Mouse (Mus musculus) hindbrain, embryonic 16.5 days (tissue): Measurements from ENCODE around the gene Clic5. TPM values are rescaled to one million over a fixed set of nuclear protein-coding genes. Genes with fewer than 3 reads are reported as not detected.

Source experiments
- ATAC-seq: fragments of 200-750 bp; cut with Nextera tagmentation; 2 replicates; pipeline ENCODE4 v1.8.0; 2017; ENCODE audit warnings: moderate TSS enrichment, moderate library complexity
- H3K27ac ChIP-seq: fragments of 300-500 bp; sonication (generic); 2 replicates; pipeline ENCODE4 v1.5.1; 2014; ENCODE audit warnings: low read depth, mild to moderate bottlenecking, control low read depth, low read length, moderate library complexity
- H3K27me3 ChIP-seq: fragments of 300-500 bp; sonication (generic); replicated peaks from 2 replicates; pipeline ENCODE4 v1.6.1; 2014; ENCODE audit warnings: low read length; ENCODE audit not compliant: control insufficient read depth, insufficient read depth
- H3K36me3 ChIP-seq: fragments of 300-500 bp; sonication (generic); 2 replicates; pipeline ENCODE4 v1.6.1; 2014; ENCODE audit warnings: mild to moderate bottlenecking, low read length, moderate library complexity, mixed read lengths; ENCODE audit not compliant: control insufficient read depth, insufficient read depth
- H3K4me1 ChIP-seq: fragments of 300-500 bp; sonication (generic); 2 replicates; pipeline ENCODE4 v1.6.1; 2014; ENCODE audit warnings: low read depth, low read length; ENCODE audit not compliant: control insufficient read depth, insufficient read depth
- H3K4me2 ChIP-seq: fragments of 300-500 bp; sonication (generic); 2 replicates; pipeline ENCODE4 v1.6.1; 2014; ENCODE audit warnings: mild to moderate bottlenecking, low read length, control low read depth, moderate library complexity
- H3K4me3 ChIP-seq: fragments of 300-500 bp; sonication (generic); 2 replicates; pipeline ENCODE4 v1.5.1; 2014; ENCODE audit warnings: mild to moderate bottlenecking, low read length, control low read depth, moderate library complexity
- H3K9ac ChIP-seq: fragments of 300-500 bp; sonication (generic); 2 replicates; pipeline ENCODE4 v1.6.1; 2014; ENCODE audit warnings: low read depth, mild to moderate bottlenecking, control low read depth, low read length, moderate library complexity
- H3K9me3 ChIP-seq: fragments of 300-500 bp; sonication (generic); 2 replicates; pipeline ENCODE4 v1.6.1; 2014; ENCODE audit warnings: mild to moderate bottlenecking, low read length, moderate library complexity; ENCODE audit not compliant: control insufficient read depth
- WGBS: fragments of 180-500 bp; shearing (Covaris S2); extraction: QIAGEN DNeasy Blood & Tissue Kit; methylation state at CpG from one replicate; pipeline ENCODE4 v1.1.7; 2014; 5-methylcytosine and 5-hydroxymethylcytosine counted together
- polyA plus RNA-seq: library from polyadenylated mRNA; unstranded; fragments of >200 nt; fragmentation: Nextera tagmentation; extraction: Ambion mirVana; gene quantifications from 2 replicates; pipeline ENCODE4 v1.2.1, GENCODE M21; 2015

Gene Clic5
- polyA plus RNA-seq, 1 experiment from 2014 or later: 0.43 TPM

DNA sequence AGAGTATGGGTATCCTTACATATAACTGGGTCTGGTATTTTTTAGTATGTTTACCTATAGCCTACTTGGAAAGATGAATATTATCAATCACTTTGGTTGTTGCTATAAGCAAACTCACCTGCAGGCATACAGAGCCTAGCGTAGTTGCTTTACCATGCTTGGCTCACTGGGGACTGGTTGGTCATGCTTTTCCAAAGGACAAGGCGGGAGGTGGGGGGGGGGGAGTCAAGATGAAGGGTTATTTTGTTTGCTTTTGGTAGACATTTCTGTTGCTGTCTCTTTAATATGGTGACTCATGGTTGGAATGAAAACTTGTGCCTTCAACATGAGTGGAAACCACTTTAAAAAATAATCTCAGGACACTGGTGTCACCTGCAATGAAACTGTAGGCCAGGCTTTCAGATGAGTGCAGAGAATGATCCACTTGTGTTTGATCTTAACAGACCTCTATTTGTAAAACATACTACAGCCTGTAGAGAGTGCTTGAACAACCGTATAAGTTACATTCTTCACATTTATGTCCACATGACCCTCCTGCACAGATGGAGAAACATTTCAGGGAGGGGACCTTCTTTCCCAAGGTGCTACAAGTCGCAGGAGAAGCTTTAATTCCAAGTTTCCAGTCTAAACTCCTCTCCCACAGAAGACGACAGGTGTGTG, 24.7 kb downstream of the Clic5 start:
- 89% methylated on average over 5 of the region's 5 CpGs for WGBS
- H3K4me2 ChIP-seq: no peak overlapping the region
- no peaks in the 10 kb centered on the region for H3K4me1 ChIP-seq

DNA sequence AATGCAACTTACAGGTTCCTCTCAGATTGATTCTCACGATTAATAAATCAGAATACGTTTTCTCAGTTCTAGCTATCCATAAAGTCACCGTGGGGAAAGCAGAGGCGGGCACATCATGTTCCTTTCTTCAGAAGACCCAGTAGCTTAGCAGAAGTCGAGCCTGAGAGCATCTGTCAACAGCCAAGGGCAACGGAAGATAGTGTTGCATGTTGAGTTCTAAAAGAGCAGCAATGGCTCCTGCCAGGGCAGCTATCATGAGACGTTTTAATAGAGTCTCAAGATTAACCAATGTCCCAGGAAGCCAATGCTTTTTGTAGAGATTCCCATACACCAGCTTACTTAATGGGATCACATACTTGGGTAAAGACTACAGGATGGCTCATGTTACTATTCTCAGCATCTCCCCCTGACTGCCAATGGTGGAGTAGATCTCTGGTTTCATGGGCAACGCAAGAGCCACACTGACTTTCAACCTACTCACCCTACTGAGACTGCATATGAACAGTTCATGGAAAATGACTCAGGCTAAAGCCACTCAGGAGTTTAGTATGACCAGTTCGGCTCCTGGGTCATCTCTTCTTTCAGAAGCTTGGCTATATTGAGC, 26.9 kb downstream of the Clic5 start:
- Histone ChIP-seq H3K4me2 (no peak overlapping the region), H3K4me1 (no peaks in the 10 kb centered on the region), H3K4me3 (no peak overlapping the region), H3K36me3 (no peaks in the 10 kb centered on the region), H3K27ac (no peak overlapping the region), H3K27me3 (no peaks in the 10 kb centered on the region), H3K9me3 (no peaks in the 10 kb centered on the region), H3K9ac (no peak overlapping the region)
- WGBS: 90% methylated on average over 9 of the region's 9 CpGs
- no peak for ATAC-seq

More for the DNA sequence above, 24.7 kb downstream of the Clic5 start:
- Histone ChIP-seq H3K9me3 (no peaks in the 10 kb centered on the region), H3K27me3 (no peaks in the 10 kb centered on the region), H3K9ac (no peak overlapping the region), H3K27ac (no peak overlapping the region), H3K4me3 (no peak overlapping the region), H3K36me3 (no peaks in the 10 kb centered on the region)
- no peak for ATAC-seq

DNA sequence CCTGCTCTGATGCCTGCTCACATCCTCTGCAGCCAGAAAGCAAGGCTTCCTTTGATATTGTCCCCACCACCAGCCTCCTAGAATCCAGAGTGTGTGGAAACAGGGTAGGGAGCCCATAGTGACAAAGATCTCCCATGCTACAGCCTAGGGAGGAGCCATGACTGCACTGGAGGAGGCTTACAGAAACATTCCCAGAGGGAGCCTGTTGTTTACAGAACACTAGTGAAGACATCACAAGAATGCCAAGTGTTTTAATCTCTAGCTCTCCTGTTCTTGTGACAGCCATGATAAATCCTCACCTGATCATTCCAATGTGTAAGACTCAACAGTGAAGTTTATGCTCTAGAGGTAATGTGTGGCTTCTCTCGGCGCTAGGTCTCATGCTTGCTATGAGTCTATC, 28.8 kb downstream of the Clic5 start:
- no peaks in the 10 kb centered on the region for H3K9me3 ChIP-seq
- 90% methylated on average over 2 of the region's 2 CpGs for WGBS
- H3K4me3 ChIP-seq: no peak overlapping the region
- no peak for ATAC-seq
- no peaks in the 10 kb centered on the region for H3K4me1 ChIP-seq
- no peak overlapping the region for H3K27ac ChIP-seq
- H3K9ac ChIP-seq: no peak overlapping the region
- H3K4me2 ChIP-seq: no peak overlapping the region
- H3K27me3 ChIP-seq: no peaks in the 10 kb centered on the region
- H3K36me3 ChIP-seq: no peaks in the 10 kb centered on the region

DNA sequence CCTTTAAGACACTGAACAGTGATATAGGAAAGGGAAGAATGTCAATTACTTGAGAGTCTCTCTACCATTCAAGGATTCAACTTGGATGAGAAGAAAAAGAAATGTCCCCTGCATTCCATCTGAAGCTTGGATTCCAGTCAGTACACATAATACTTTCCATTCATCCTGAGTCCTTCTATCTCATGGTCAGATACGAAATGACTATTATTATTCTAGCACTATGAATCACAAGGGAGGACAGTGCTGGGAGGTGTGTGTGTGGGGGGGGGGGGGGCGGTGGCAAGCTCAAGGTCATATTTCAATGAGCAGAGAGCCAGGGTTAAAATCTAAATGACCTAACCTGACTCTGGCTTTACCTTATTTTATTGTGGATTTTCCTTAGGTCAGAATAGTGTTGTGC, 31.6 kb downstream of the Clic5 start:
- Histone ChIP-seq H3K9me3 (no peaks in the 10 kb centered on the region), H3K27me3 (no peaks in the 10 kb centered on the region), H3K9ac (no peak overlapping the region), H3K4me2 (no peak overlapping the region), H3K36me3 (no peaks in the 10 kb centered on the region), H3K4me1 (no peaks in the 10 kb centered on the region), H3K4me3 (no peak overlapping the region), H3K27ac (no peak overlapping the region)
- ATAC-seq: no peak
- WGBS: 85% methylated on average over 2 of the region's 2 CpGs

DNA sequence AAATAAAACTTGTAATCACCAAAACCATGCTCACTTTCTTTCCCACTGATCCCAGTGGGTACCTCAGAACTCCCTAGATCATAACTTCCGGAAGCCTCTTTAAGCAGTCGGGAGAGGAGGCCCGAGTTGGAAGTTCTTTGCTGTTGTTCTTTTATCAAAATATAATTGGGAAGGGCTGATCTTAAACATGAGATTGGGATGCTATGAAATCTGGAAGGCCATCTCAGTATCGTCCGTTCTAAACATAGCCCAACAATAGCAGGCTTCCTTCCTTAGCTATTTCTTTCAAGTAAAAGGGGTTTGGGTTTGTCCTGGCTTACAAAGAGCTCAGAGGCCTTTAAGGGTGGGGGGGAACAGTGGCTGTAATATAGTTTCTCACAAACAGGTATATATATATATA, 40.0 kb downstream of the Clic5 start:
- no peak for ATAC-seq
- H3K4me1 ChIP-seq: no peaks in the 10 kb centered on the region

DNA sequence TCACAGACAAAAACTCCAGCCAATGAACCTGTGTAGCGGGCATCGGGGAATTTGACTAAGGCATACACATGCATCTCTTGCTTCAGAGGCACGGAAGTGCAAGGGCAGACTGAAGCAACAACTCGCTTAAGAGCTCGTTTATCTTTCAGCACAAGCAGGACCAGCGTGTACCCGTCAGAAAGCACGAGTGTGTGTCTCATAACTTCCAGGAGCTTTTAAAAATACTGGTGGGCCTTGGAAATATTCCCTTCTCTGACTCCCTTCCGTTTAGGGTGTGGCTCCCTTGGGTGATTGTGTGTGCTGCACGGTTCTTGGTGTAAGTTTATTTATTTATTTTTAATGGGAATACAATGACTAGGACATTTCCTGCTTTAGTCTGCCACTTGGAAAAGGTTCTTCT, 41.7 kb downstream of the Clic5 start:
- Histone ChIP-seq H3K9me3 (no peaks in the 10 kb centered on the region), H3K4me1 (no peaks in the 10 kb centered on the region), H3K4me3 (no peak overlapping the region), H3K9ac (no peak overlapping the region), H3K27ac (no peak overlapping the region), H3K4me2 (no peak overlapping the region), H3K27me3 (no peaks in the 10 kb centered on the region), H3K36me3 (no peaks in the 10 kb centered on the region)
- WGBS: 83% methylated on average over 10 of the region's 10 CpGs
- ATAC-seq: no peak

More for the DNA sequence above, 40.0 kb downstream of the Clic5 start:
- H3K9ac ChIP-seq: no peak overlapping the region
- no peaks in the 10 kb centered on the region for H3K36me3 ChIP-seq
- no peak overlapping the region for H3K27ac ChIP-seq
- no peak overlapping the region for H3K4me3 ChIP-seq
- H3K27me3 ChIP-seq: no peaks in the 10 kb centered on the region
- no peak overlapping the region for H3K4me2 ChIP-seq
- 91% methylated on average over 5 of the region's 5 CpGs for WGBS
- no peaks in the 10 kb centered on the region for H3K9me3 ChIP-seq

DNA sequence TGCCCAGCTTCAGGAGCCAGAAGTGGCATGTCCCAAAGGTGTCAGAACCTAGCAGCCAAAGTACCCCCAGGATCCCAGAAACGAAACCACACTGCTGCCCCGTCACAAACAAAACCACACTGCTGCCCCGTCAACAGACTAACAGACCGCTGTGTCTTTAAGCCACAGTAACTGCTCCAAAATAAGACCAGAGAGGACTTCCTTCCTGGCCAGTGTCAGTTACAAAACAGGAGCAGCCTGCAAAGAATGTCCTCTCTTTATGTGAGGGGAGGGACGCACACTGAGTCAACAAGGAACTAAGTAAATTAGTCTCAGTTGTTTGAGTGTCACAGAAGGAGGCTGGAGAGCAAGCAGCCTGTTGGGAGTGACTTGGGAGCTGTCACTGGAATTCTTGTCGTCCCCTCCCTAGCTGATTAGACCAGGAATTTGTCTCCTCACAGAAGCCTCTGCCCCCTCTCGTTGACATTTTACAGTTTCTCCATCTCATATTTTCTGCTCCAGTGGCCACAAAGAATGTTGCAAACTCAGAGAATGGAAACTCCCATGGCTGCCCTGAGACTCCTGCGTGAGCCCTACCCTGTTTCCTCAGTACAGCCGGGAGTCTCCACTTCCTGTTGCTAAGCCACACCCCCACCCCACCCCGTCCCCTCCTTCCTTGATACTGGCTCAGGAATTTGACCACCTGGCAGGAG, 50.8 kb downstream of the Clic5 start:
- no peak for ATAC-seq
- Histone ChIP-seq H3K27me3 (no peaks in the 10 kb centered on the region), H3K4me1 (peaks cover 2% of the 10 kb centered on the region; the same call in 1 of the 2 replicates), H3K9me3 (no peaks in the 10 kb centered on the region), H3K36me3 (no peaks in the 10 kb centered on the region), H3K4me3 (no peak overlapping the region), H3K27ac (peak overlapping the region; percentile 13; the same call in 1 of the 2 replicates), H3K4me2 (peak overlapping the region; percentile 18), H3K9ac (no peak overlapping the region)
- 18% methylated on average over 10 of the region's 10 CpGs for WGBS

DNA sequence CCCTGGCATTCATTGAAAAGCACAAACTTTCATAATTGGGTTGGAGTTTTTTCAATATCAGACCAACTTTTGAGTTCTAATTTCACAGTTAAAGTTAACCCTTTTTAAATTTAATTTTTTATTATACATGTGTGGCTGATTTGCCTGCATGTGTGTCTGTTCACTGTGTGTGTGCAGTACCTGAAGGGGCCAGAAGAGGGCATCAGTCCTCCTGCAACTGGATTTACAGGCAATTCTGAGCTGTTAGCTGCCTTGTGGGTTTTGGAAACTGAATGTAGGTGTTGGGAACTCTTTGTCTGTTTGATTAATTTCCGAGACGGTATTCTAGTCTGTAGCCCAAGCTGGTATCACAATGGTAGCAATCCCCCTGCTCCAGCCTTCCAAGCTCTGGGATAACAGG, 52.4 kb downstream of the Clic5 start:
- H3K4me3 ChIP-seq: no peak overlapping the region
- H3K27me3 ChIP-seq: no peaks in the 10 kb centered on the region
- no peaks in the 10 kb centered on the region for H3K9me3 ChIP-seq
- 96% methylated on average over 2 of the region's 2 CpGs for WGBS
- H3K36me3 ChIP-seq: no peaks in the 10 kb centered on the region
- H3K4me1 ChIP-seq: peaks cover 2% of the 10 kb centered on the region; the same call in 1 of the 2 replicates
- H3K4me2 ChIP-seq: no peak overlapping the region
- H3K9ac ChIP-seq: no peak overlapping the region
- no peak for ATAC-seq
- H3K27ac ChIP-seq: no peak overlapping the region

DNA sequence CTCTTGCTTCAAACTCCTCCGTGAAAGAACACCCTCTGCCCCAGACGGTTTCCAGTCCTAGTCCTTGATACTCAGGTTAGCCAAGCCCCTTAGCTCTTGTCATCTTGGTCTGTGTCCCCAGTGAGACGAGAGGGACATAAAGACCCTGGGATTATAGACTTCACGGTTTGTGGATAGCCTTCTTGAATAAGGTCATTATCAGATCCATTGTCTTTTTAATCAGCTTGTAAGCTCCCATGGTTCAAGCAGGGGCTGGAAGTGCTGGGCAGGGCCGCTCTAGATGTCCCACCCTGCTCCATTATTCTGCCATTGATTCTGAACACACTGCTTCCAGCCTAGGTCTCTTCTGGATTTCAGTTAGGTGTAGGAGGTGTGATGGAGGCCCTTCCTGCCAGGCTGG, 55.7 kb downstream of the Clic5 start:
- no peaks in the 10 kb centered on the region for H3K9me3 ChIP-seq
- H3K27me3 ChIP-seq: no peaks in the 10 kb centered on the region
- WGBS: 28% methylated on average over 5 of the region's 5 CpGs
- H3K9ac ChIP-seq: no peak overlapping the region
- no peaks in the 10 kb centered on the region for H3K36me3 ChIP-seq
- no peak overlapping the region for H3K27ac ChIP-seq
- H3K4me1 ChIP-seq: no peaks in the 10 kb centered on the region; the same call in 1 of the 2 replicates
- H3K4me3 ChIP-seq: no peak overlapping the region
- no peak overlapping the region for H3K4me2 ChIP-seq
- no peak for ATAC-seq
